Mouse (Mus musculus) embryo, embryonic 10 days (tissue): ENCODE measurements around the gene Vmn2r38.
"Not testable (repeated sequence)": the region's sequence is repeated elsewhere in the genome, so short reads cannot be mapped to it uniquely, and the experiment has no call there.

Source experiments
- DNase-seq: peaks from one replicate; pipeline ENCODE4 v3.0.0-alpha.2; 2015; ENCODE audit warnings: low spot score

Vmn2r38 gene

GRCm38 (mm10) chr7:9097781-9098180 lies at the start of gene Vmn2r38:
Gene Vmn2r38 (minus strand): TSS chr7:9097881.
- DNase-seq, result not testable (repeated sequence)

GRCm38 (mm10) chr7:9065353-9065752 lies 32.3 kb downstream of the Vmn2r38 start:
- not testable (repeated sequence) for DNase-seq

GRCm38 (mm10) chr7:9030698-9031097 lies 67.0 kb downstream of the Vmn2r38 start, which contains the start of gene Vmn2r39:
Gene Vmn2r39 (minus strand): TSS chr7:9030798.
- DNase-seq, result not testable (repeated sequence)
